Mouse (Mus musculus) gonadal fat pad, adult 2 months (tissue): ENCODE data around the gene Ccdc134. TPM values are rescaled to one million over a fixed set of nuclear protein-coding genes. Genes with fewer than 3 reads are reported as not detected.

Experiments used
- DNase-seq: peaks from one replicate; pipeline ENCODE4 v3.0.0-alpha.2; 2012; ENCODE audit warnings: low read depth
- polyA plus RNA-seq: library from polyadenylated mRNA; depleted of rRNA; stranded (reverse); fragments of >200 nt; gene quantifications from 2 replicates; pipeline ENCODE4 v1.2.3, GENCODE M21; 2012; rRNA removed

Ccdc134 gene
- polyA plus RNA-seq, 1 experiment = 16.5 TPM

DNA sequence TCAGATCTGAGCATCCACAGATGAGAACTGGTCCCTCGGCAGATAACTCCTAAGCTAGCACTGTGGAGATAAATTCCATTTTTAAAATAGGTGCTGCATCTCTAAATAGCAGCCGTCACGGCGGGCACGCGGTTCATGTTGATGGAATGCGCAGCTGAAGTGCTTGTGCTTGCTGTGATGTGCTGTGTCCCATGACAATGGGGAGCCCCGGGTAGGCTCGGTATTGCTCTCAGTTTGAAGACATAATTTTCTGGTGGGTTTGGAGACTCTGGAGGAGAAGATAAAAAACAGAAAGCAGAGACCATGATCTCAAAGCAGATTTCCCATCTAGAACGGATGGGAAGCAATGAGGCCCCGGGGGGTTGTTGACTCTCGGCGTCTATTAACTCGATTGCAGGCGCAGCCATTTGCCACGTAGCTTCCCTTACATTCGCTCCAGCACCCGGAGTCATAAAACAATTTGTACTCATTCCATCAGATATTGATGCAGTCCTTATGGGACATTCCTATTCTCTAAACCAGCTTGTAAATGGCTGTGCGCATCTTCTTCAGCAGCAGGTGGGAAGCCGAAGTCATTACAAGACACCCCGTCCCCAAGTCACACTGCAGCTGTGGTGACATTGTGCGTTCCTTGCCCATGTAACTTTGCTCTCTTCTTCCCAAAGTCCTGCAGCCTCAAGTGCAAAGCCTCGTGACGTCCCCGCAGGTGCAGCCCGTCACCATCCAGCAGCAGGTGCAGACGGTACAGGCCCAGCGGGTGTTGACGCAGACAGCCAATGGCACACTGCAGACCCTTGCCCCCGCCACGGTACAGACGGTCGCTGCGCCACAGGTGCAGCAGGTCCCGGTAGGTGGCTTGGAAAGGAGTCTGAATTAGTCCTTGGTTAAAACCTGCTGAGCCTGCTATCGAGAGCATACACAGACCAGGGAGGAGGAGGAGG lies 43.0 kb downstream of the Ccdc134 start:
- DNase-seq = no peak

DNA sequence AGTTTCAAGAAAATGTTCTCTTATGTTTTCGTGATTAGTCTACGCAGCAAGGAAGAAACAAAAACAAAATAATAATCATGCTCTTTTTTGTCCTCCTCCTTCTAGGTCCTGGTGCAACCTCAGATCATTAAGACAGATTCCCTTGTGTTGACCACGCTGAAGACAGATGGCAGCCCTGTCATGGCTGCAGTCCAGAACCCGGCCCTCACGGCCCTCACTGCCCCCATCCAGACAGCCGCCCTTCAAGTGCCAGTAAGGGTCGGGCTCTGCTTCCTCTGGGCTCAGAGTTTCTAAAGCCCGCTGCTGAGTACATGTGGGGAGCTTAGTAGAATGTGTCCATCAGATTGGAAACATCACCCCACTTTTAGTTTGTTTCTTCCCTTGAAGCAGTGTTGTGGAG lies 44.9 kb downstream of the Ccdc134 start:
- no peak for DNase-seq

DNA sequence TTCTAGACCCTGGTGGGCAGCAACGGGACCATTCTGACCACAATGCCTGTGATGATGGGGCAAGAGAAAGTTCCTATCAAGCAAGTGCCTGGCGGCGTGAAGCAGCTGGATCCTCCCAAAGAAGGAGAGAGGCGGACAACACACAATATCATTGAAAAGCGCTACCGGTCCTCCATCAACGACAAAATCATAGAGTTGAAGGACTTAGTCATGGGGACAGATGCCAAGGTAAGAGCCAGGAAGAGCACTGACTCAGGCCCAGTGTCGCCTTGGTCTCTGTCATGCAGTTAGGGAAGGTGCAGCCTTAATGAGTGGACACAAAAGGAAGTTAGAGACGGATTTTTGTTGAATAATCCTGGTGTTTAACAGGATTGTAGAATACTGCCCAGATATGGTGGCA lies 47.4 kb downstream of the Ccdc134 start:
- no peak for DNase-seq

DNA sequence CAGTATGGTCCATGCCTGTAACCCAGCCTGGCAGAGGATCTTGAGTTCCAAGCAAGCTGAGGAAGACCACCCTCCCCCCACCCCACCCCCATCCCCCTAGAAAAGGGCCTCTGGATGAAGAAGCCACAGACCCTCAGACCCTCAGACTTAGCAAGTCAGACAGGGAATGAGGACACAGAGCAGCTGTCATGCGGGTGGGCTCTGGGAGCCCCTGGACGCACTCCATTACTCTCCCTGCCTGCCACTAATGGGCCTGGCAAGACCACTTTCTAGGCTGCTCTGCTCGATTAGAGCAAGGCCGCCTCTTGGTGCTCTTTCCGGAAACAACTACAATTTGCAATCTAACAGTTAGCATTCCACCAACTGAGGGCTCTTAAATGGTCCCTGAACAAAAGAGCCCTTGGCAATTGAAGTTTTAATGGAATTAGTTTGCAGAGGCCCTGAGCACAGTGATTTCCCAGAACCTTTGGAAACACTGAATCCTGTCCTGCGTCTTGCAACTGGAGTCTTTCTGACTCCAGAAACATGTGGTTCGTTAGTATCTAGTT lies 50.1 kb downstream of the Ccdc134 start:
- DNase-seq = no peak

DNA sequence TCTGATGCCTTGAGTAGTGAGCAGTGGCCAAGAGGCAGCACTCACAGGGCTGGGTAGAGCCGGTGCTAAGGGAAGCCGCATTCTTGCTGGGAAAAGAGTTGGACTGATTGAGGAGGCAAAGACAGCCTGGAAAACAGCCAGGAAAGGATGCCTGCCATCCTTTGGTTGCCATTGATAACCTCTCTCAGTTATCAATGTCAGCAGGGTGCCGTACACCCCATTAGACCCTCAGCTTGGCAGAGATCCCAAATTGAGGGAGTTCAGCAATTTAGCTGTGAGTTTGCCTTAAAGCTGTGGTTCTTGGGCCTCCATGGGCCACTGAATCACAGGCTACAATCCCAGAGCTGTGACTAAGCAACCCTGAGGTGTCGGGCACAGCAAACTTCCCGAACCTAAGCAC lies 53.4 kb downstream of the Ccdc134 start:
- DNase-seq = no peak

DNA sequence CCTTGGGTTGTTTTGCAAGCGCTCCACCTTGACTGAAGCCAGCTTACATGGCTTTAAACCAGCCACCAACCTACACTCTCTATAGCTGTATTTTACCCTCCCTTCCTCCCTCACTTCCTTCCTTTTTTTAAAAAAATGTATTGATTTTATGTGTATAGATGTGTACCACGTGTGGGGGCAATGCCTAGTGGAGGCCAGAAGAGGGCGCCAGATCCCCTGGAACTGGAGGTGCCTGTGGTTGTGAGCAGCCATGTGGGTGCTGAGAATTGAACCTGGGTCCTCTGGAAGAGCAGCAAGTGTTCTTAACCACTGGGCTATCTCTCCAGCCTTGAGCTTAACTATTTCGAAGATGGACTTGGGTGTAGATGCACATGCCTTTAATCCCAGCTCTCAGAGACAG lies 54.6 kb downstream of the Ccdc134 start:
- DNase-seq = no peak

DNA sequence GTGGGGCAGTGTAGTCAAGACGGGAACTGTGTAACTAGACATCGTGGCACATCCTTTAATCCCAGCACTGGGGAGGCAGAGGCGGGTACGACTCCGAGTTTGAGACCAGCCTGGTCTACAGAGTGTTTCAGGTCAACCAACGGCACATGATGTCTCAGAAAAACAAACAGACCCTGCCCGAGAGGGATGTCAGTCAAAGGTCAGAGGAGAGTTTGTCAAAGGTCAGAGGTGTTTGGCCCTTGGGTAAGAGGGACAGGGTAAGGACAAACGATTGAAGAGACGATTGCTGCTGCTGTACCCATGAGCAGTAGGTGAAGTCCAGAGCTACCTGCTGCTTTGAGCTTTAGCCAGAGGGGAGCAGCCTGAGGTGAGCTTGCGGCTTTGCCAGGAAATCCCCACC lies 55.9 kb downstream of the Ccdc134 start:
- no peak for DNase-seq

DNA sequence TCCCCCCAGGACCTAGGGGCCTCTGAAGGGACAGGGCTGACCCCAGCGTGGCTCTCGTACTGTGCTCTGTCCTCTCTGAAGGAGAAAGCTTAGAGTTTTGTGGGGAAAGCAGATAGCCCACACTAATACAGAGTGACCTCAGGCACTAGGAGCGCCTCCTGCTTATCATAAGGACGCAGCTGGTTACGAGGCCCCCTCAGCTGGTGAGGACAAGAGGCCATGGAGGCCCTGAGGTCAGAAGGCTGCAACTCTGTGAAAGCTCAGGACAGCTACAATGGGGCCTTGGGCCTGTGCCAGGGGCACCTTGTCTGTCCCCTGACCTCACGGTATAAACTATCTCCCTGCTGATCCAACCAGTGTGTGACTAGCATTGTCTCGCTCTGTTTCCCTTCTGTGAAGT lies 56.5 kb downstream of the Ccdc134 start:
- DNase-seq = no peak

DNA sequence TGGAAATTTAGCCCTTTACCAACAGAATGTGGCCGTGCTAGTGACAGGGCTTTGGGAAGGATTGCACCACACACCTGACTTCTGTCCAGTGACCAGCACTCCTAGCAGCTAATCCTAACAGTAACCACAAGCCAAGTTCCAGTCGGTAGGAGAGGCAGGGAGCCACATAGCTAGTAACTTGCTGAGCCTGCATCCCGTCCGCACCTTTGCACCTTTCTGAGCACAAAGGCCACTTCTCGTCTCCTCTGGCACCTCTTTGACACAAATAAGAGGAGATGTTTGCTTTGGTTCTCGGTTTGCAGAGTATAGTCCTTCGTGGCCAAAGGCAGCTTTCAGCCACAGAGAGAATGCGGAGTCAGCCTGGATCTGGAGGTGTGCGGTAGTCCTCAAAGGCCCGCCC lies 56.9 kb downstream of the Ccdc134 start:
- DNase-seq = no peak

DNA sequence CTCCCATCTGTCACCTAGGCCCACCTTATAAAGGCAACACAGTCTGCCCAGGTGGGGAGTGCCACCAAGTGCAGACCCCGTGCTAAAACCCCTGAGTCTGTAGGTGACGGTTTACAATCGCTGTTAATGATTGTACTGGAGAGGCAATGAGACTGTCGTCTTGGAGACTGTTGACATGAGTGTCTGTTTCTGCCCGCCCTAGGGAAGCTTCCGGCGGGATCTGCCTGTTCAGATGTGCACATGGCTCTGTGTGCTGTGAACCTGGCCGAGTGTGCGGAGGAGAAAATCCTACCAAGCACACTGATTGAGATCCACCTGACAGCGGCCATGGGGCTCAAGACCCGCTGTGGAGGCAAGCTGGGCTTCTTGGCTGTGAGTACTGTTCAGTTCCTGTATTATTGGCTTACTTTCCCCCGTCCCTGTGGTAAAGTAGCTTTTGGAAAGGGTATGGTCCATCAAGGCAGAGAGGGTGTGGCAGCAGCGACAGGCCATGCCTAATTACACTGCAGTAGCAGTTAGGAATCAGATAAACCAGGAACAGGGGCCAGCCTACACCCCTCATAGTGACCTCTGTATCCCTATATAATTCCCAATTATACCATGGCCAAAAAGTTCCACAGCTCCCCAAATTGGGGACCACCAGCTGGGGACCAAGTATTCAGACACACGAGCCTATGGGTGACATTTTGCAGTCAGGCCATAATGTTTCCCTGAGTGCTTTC lies 57.5 kb downstream of the Ccdc134 start:
- DNase-seq = no peak

DNA sequence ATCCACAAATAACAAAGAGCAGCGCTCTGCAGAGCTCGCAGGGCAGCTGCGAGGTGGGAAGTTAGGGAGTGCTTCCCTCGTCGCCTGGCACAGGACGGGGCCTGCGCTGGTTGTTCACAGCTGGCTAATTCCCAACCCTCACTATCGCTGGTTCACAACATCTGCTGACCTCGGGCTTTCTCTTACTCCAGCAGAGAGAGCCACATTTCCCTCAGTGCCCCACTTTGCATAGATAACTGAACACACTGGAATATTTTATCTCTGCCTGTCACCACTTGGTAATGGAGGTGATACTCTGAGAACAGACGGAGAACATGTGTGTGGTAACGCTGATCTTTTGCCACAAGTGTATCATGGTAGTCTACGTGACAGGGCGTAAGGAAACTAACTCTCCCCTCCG lies 58.4 kb downstream of the Ccdc134 start:
- DNase-seq = no peak

DNA sequence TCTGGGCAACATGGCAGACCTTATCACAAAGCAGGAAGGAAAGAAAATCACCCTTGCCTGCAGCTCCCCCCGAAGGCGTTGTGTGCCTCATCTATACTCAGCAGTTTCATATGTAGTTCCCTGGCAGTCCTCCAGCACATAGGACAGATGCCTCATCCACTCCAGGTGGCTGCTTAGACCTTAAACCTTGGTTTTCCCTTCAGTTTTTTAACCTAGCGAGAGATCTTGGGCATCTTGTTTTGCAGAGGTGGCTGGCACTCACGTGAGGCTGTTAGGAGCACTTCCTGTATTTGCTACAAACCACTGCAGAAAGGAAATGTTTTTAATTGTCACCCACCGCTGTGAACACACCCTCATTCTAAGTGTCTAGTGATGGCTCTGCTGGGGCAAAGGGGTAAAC lies 59.2 kb downstream of the Ccdc134 start:
- no peak for DNase-seq

DNA sequence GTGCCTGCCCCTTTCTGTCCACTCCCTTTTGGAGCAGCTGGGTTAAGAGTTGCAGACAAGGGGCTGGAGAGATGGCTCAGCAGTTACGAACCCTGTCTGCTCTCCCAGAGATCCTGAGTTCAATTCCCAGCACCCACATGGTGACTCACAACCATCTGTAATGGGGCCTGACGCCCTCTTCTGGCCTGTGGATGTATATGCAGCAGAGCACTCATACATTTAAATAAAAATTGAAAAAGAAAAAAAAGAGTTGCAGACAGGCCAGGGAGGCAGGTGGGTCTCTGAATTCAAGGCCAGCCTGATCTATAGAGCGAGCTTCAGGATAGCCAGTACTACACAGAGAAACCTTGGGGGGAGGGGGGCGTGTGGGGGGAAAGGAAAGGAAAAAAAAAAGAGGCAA lies 59.7 kb downstream of the Ccdc134 start:
- DNase-seq = no peak

DNA sequence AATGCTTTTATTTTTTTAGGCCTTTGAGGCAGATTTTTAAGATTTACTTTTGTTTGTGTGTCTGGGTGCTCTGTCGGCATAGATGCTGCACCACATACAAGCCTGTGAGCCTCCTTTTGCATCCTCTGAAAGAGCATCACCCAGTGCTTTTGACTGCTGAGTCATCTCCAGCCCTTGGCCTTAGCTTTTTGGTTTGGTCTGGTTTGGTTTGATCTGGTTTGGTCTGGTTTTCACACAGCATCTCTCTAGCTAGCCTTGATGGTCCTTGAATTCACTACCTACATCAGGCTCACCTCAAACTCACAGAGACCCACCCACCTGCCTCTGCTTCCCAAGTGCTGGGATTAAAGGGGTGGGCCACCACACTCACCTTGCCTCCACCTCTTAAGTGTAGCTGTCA lies 60.2 kb downstream of the Ccdc134 start:
- no peak for DNase-seq

DNA sequence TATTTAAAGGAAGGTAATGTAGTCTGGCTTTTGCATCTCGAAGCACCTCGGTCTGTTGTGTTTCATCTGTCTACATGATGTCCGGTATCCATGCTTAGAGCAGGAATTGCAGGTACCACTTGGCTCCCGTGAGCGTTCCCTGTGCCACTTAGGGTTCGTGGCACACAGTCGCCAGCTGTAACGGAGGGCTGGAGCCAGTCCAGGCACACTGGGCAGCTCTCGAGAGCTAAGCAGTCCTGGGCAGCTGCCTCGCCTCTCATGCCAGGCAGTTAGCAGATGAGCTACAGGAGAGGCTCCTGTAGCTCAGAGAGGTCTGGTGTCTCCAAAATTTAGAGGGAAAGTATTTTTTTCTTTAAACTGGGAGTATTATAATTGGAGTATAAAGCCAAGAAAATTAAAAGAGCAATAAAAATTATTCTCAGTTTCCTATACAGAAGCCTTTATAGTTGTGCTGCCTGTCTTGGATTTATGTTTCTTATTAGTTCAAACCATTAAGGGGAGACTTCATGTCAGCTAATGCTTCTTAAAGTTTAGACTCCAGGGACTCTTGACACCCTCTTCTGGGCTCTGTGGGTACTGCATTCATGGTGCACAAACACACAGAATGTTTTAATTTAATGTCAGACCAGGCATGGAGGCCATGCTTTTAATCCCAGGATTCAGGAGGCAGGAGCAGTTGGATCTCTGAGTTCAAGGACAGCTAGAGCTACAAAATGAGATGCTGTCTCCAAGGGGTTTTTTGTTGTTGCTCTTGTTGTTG lies 60.9 kb downstream of the Ccdc134 start:
- no peak for DNase-seq

Other genes starting within 250 kb of the Ccdc134 start
- gene Polr3h, start 201.7 kb upstream of the Ccdc134 start, polyA plus RNA-seq = 14.1 and 17.0 TPM in 2 replicates
- gene Csdc2, start 191.2 kb upstream of the Ccdc134 start, polyA plus RNA-seq = 10.0 and 13.9 TPM in 2 replicates
- gene Pmm1, start 167.0 kb upstream of the Ccdc134 start, polyA plus RNA-seq = 59.5 and 76.2 TPM in 2 replicates
- 0.35 and 0.52 TPM in 2 replicates for gene 1700029P11Rik, start 147.4 kb upstream of the Ccdc134 start, polyA plus RNA-seq
- 13.5 and 13.8 TPM in 2 replicates for gene Xrcc6, start 140.1 kb upstream of the Ccdc134 start, polyA plus RNA-seq
- 28.0 and 30.0 TPM in 2 replicates for gene Desi1, start 94.1 kb upstream of the Ccdc134 start, polyA plus RNA-seq
- gene Snu13, start 80.3 kb upstream of the Ccdc134 start, polyA plus RNA-seq = 71.8 and 84.4 TPM in 2 replicates
- gene 4930407I10Rik, start 68.8 kb upstream of the Ccdc134 start, polyA plus RNA-seq = 0.09 and 0.15 TPM in 2 replicates
- gene Mei1, start 57.9 kb upstream of the Ccdc134 start, polyA plus RNA-seq = 0.04 and 0.06 TPM in 2 replicates
- gene Srebf2, start 19.3 kb downstream of the Ccdc134 start, polyA plus RNA-seq = 135 and 139 TPM in 2 replicates
- 0.22 and 0.27 TPM in 2 replicates for gene Shisa8, start 84.9 kb downstream of the Ccdc134 start, polyA plus RNA-seq
- gene Tnfrsf13c, start 96.4 kb downstream of the Ccdc134 start, polyA plus RNA-seq = 0.19 and 0.61 TPM in 2 replicates
- 3.4 and 5.7 TPM in 2 replicates for gene Cenpm, start 116.8 kb downstream of the Ccdc134 start, polyA plus RNA-seq
- not detected in 2 replicates for gene 1500009C09Rik, start 124.5 kb downstream of the Ccdc134 start, polyA plus RNA-seq
- gene Sept3, start 147.0 kb downstream of the Ccdc134 start, polyA plus RNA-seq = 1.2 and 1.3 TPM in 2 replicates
- 0.71 and 0.73 TPM in 2 replicates for gene Wbp2nl, start 171.0 kb downstream of the Ccdc134 start, polyA plus RNA-seq
- gene Naga, start 211.0 kb downstream of the Ccdc134 start, polyA plus RNA-seq = 123 and 151 TPM in 2 replicates
- 1.5 and 1.6 TPM in 2 replicates for gene Pheta2, start 211.0 kb downstream of the Ccdc134 start, polyA plus RNA-seq
- gene Smdt1, start 211.0 kb downstream of the Ccdc134 start, polyA plus RNA-seq = 228 and 229 TPM in 2 replicates
- 302 and 385 TPM in 2 replicates for gene Ndufa6, start 226.4 kb downstream of the Ccdc134 start, polyA plus RNA-seq